ENCODE assay signal across 17 mouse cellular contexts in genomic region chr5:113078686-113079085, GRCm38 (mm10). TPM values are rescaled to one million over a fixed set of nuclear protein-coding genes. Genes with fewer than 3 reads are reported as not detected.
DNase-seq lines count a peak whose midpoint lies in the region; ATAC-seq and TF ChIP-seq lines count a peak whose summit lies in the region.
"Had no signal": no experiment of that assay in that cellular context is flagged by ENCODE, and none has a peak within 500 bp of the region (broad histone marks: within the 10 kb centered on the region; RNA-seq: fewer than 3 reads in every experiment).

No protein-coding gene starts in this region.

- no peak for ATAC-seq in midbrain, postnatal 0 days (ENCODE audit: low FRiP score)
- ATAC-seq in midbrain, embryonic 15.5 days (replicated peaks) = no peak
- peak; percentile 59 for ATAC-seq in megakaryocyte progenitor cell, adult 5-6 weeks (replicated peaks; ENCODE audit: poor library complexity)
- no peak for ATAC-seq in neural tube, embryonic 15.5 days (ENCODE audit: low FRiP score)

- intact Hi-C loops in heart, postnatal 25 days (cut with DNase I) = no loop called here

- H3K4me2 ChIP-seq in midbrain, postnatal 0 days (ENCODE audit: low read depth, low read length, poor library complexity, severe bottlenecking) = no peak overlapping the region
- no peak overlapping the region for H3K4me2 ChIP-seq in midbrain, embryonic 15.5 days
- no peak overlapping the region for H3K4me2 ChIP-seq in neural tube, embryonic 15.5 days
- H3K4me2 ChIP-seq: hindbrain, embryonic 13.5 days; limb, embryonic 12.5 days; neural tube, embryonic 12.5 days had no signal

- no peak overlapping the region for H3K9ac ChIP-seq in midbrain, postnatal 0 days (replicated peaks; ENCODE audit: low read length, poor library complexity, severe bottlenecking)
- H3K9ac ChIP-seq in midbrain, embryonic 15.5 days = no peak overlapping the region
- H3K9ac ChIP-seq in neural tube, embryonic 15.5 days (replicated peaks) = no peak overlapping the region
- H3K9ac ChIP-seq: hindbrain, embryonic 13.5 days; limb, embryonic 12.5 days; neural tube, embryonic 12.5 days had no signal

- no peaks in the 10 kb centered on the region for H3K4me1 ChIP-seq in midbrain, postnatal 0 days (ENCODE audit: insufficient read depth, low read length)
- no peaks in the 10 kb centered on the region for H3K4me1 ChIP-seq in midbrain, embryonic 15.5 days
- peaks cover 10% of the 10 kb centered on the region; the same call in 1 of the 2 replicates for H3K4me1 ChIP-seq in neural tube, embryonic 15.5 days
- H3K4me1 ChIP-seq: neural tube, embryonic 12.5 days had no signal

- H3K36me3 ChIP-seq in midbrain, postnatal 0 days (ENCODE audit: insufficient read depth, low read length) = no peaks in the 10 kb centered on the region
- no peaks in the 10 kb centered on the region for H3K36me3 ChIP-seq in midbrain, embryonic 15.5 days (replicated peaks)
- H3K36me3 ChIP-seq in neural tube, embryonic 15.5 days = no peaks in the 10 kb centered on the region
- H3K36me3 ChIP-seq: hindbrain, embryonic 13.5 days; limb, embryonic 12.5 days; neural tube, embryonic 12.5 days had no signal

- H3K27me3 ChIP-seq in midbrain, postnatal 0 days (ENCODE audit: insufficient read depth, low read length) = no peaks in the 10 kb centered on the region
- H3K27me3 ChIP-seq in midbrain, embryonic 15.5 days (replicated peaks) = no peaks in the 10 kb centered on the region
- no peaks in the 10 kb centered on the region; the same call in 1 of the 2 replicates for H3K27me3 ChIP-seq in neural tube, embryonic 15.5 days (replicated peaks)
- H3K27me3 ChIP-seq: neural tube, embryonic 12.5 days had no signal

- 70% methylated on average over 5 of the region's 5 CpGs for WGBS in midbrain, postnatal 0 days
- whole genome bisulfite sequencing in midbrain, embryonic 15.5 days = 64% methylated on average over 5 of the region's 5 CpGs
- 64% methylated on average over 5 of the region's 5 CpGs for WGBS in neural tube, embryonic 15.5 days

- H3K27ac ChIP-seq in midbrain, postnatal 0 days (ENCODE audit: low read depth, low read length) = no peak overlapping the region
- H3K27ac ChIP-seq in midbrain, embryonic 15.5 days = no peak overlapping the region
- H3K27ac ChIP-seq in neural tube, embryonic 15.5 days (replicated peaks) = no peak overlapping the region
- H3K27ac ChIP-seq: hindbrain, embryonic 13.5 days; limb, embryonic 12.5 days; neural tube, embryonic 12.5 days had no signal

- no peak overlapping the region for H3K4me3 ChIP-seq in midbrain, postnatal 0 days (ENCODE audit: low read depth, low read length)
- H3K4me3 ChIP-seq in midbrain, embryonic 15.5 days = no peak overlapping the region
- H3K4me3 ChIP-seq in neural tube, embryonic 15.5 days (replicated peaks) = no peak overlapping the region
- H3K4me3 ChIP-seq: hindbrain, embryonic 13.5 days; limb, embryonic 12.5 days; megakaryocyte, embryonic 14.5 days; neural tube, embryonic 12.5 days had no signal

- TF ChIP-seq CTCF in midbrain, postnatal 0 days (IDR thresholded peaks at IDR 0.05) = peak; percentile 63

- H3K9me3 ChIP-seq in midbrain, postnatal 0 days (ENCODE audit: low read length) = no peaks in the 10 kb centered on the region
- no peaks in the 10 kb centered on the region for H3K9me3 ChIP-seq in midbrain, embryonic 15.5 days
- H3K9me3 ChIP-seq in neural tube, embryonic 15.5 days (replicated peaks) = no peaks in the 10 kb centered on the region
- H3K9me3 ChIP-seq: hindbrain, embryonic 13.5 days; limb, embryonic 12.5 days; megakaryocyte, embryonic 14.5 days; neural tube, embryonic 12.5 days had no signal

- peak; percentile 11 for DNase-seq in heart, postnatal 4 days
- DNase-seq in heart, postnatal 25 days (ENCODE audit: low spot score) = no peak
- DNase-seq in midbrain, postnatal 0 days (ENCODE audit: low spot score) = no peak
- peak; percentile 70 for DNase-seq in R1 (ENCODE audit: low read depth, low spot score)
- no peak for DNase-seq in left cerebral cortex, adult 8-10 months (ENCODE audit: low spot score in 2 of 2)
- DNase-seq: adrenal gland, postnatal 25 days; cerebellum, postnatal 10 days; gastrocnemius, postnatal 10 days; kidney, postnatal 4 days; thymus, adult 2 months had no signal

RNA-seq across cellular contexts. Expression of gene Crybb3, which starts 2.7 kb away (rescaled TPM):
- total RNA-seq in heart, postnatal 4 days (2021) = 1 to 10 TPM; 1.4 to 1.7 TPM
- 1 to 10 TPM; 1.3 to 2.0 TPM for total RNA-seq in heart, postnatal 25 days (2021)
- 1.4 and 3.0 TPM in 2 replicates for total RNA-seq in midbrain, postnatal 0 days (2014; rRNA removed)
- 2.2 and 3.1 TPM in 2 replicates for polyA plus RNA-seq in midbrain, postnatal 0 days (2015; fragmentation: Nextera tagmentation; extraction: Ambion mirVana)
- polyA plus RNA-seq in midbrain, embryonic 15.5 days (2015; fragmentation: Nextera tagmentation; extraction: Ambion mirVana) = 1.1 and 1.6 TPM in 2 replicates
- not detected in 2 replicates for total RNA-seq in megakaryocyte progenitor cell, adult 5-6 weeks (2015)
- total RNA-seq in megakaryocyte progenitor cell, adult 5-6 weeks (2017) = not detected in 2 replicates
- 1.2 and 1.5 TPM in 2 replicates for polyA plus RNA-seq in neural tube, embryonic 15.5 days (2015; fragmentation: Nextera tagmentation; extraction: Ambion mirVana)
- total RNA-seq in left cerebral cortex, adult 8-10 months (2022) = 1 to 10 TPM in 1 of 4 experiments, under 1 TPM in 1, not detected in 2; 0.53 to 2.6 TPM

RNA-seq across cellular contexts. Expression of gene Crybb2, which starts 8.8 kb away (rescaled TPM):
- total RNA-seq in heart, postnatal 4 days (2021) = not detected
- not detected for total RNA-seq in heart, postnatal 25 days (2021)
- not detected in 2 replicates for total RNA-seq in midbrain, postnatal 0 days (2014; rRNA removed)
- polyA plus RNA-seq in midbrain, postnatal 0 days (2015; fragmentation: Nextera tagmentation; extraction: Ambion mirVana) = not detected in 2 replicates
- not detected in 2 replicates for polyA plus RNA-seq in midbrain, embryonic 15.5 days (2015; fragmentation: Nextera tagmentation; extraction: Ambion mirVana)
- not detected in 2 replicates for total RNA-seq in megakaryocyte progenitor cell, adult 5-6 weeks (2015)
- not detected in 2 replicates for total RNA-seq in megakaryocyte progenitor cell, adult 5-6 weeks (2017)
- polyA plus RNA-seq in neural tube, embryonic 15.5 days (2015; fragmentation: Nextera tagmentation; extraction: Ambion mirVana) = not detected in 2 replicates
- not detected for total RNA-seq in left cerebral cortex, adult 8-10 months (2022)
- total RNA-seq: adrenal gland, postnatal 25 days; gastrocnemius, postnatal 10 days had no signal
- polyA plus RNA-seq: hindbrain, embryonic 13.5 days; limb, embryonic 12.5 days; neural tube, embryonic 12.5 days had no signal

Comparison
In these comparisons a context has a peak if more than half of its experiments do, and no peak if none do; other contexts are left out.
1. DNase-seq: peak in heart, postnatal 4 days (single experiment) and R1 (single experiment); none in heart, postnatal 25 days (single experiment), midbrain, postnatal 0 days (single experiment) and left cerebral cortex, adult 8-10 months (0 of 2).